Mouse (Mus musculus) adrenal gland, adult (tissue): ENCODE data around the gene Copg1.

ENCODE experiments used
- DNase-seq, 2 experiments: peaks; one replicate each; pipeline ENCODE4 v3.0.0; 2022 to 2023; ENCODE audit warnings: low spot score in 1 of 2; ENCODE audit not compliant: inconsistent age in 2 of 2

The Copg1 gene

DNA sequence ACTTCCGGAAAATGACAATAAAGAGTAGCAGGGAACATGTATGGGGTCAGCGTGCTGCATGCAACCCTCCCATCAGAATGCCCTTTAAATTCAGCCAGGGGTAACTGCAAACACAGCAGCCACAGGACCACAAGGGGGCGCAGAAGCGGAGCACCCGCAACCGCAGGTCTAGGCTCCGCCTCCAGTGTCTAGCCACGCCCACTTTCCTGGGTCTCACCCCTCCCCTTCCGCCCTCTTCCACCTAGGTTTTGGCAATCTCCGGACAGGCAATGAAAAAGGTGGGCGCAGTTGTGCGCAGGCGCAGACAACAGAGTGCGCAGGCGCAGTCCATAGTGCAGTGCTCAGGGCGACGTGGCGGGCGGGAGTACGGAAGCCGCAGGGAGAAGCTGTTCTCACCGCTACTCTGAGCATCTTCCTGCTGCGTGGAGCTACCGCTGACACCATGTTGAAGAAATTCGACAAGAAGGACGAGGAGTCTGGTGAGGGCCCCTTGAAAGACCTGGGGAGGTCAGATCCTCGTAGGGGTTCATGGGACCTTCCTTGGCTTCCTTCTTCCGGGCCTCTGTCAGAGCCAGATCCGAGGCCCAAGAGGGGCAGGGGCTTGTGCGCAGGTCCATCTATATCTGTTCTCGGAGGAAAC is at the start of gene Copg1:
Gene Copg1, plus strand, starts transcription at position 221 of the 640 bp plus-strand sequence.
- DNase-seq, result peak; percentile 100

- peak; percentile 97 to 99 for DNase-seq
Measured at GRCm38 (mm10) chr6:87838551-87839197, 48.9 kb upstream of the Copg1 start, which contains the start of gene Isy1. Isy1 (minus strand) TSS chr6:87838798.

- DNase-seq, result no peak
Measured at GRCm38 (mm10) chr6:87839797-87840341, 47.7 kb upstream of the Copg1 start.

GRCm38 (mm10) chr6:87841635-87842034 is 46.0 kb upstream of the Copg1 start:
- no peak for DNase-seq

- DNase-seq, result no peak
Measured at GRCm38 (mm10) chr6:87842254-87842653, 45.4 kb upstream of the Copg1 start.

DNA sequence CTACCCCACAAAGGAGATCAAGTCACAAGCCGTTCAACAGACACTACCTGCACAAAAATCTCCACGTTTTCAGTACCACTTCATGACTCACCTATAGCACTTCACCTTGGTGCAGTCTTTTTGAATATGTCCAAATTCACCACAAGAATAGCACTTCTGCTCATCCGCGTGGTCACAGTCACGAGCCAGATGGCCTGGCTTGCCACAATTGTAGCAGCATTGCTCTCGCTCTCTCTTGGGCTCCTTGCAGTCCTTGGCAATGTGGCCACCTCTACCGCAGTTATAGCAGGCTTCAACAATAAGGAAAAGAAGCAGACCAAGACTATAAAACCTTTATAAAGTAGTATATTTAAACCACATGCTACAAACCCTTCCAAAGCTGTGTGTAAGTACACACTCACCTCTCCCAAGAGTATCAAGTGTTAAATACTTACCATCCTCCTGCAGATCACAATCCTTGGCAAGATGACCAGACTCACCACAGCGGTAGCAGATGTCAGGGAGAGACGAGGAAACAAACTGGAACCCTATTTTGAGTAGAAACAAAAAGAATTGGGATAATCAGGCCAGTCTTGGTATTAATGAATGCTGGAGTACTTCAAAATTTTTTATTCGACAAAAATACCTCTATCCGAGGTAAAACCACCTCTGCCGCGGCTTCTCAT is 42.5 kb upstream of the Copg1 start:
- no peak for DNase-seq

GRCm38 (mm10) chr6:87846813-87847212 is 40.8 kb upstream of the Copg1 start:
- DNase-seq, result peak in 1 of 2 experiments; percentile 70

DNA sequence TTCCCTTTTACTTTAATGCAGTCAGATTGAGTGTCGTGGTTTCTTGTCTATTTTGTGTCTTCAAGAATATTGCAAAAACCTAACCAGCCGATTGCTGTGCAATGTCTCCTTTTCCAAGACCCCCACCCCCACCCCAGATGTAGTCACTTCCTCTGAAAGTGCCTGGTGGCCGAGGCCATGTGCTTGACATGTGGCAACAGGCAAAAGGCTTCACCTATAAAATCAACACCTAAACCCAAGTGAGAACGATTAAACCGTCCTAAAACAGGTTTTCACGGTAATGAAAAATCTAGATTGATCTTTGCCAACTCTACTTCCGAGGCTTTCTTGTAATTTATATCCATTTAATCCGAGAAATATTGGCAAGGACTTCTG is 37.8 kb upstream of the Copg1 start:
- peak in 1 of 2 experiments; percentile 64 for DNase-seq

DNA sequence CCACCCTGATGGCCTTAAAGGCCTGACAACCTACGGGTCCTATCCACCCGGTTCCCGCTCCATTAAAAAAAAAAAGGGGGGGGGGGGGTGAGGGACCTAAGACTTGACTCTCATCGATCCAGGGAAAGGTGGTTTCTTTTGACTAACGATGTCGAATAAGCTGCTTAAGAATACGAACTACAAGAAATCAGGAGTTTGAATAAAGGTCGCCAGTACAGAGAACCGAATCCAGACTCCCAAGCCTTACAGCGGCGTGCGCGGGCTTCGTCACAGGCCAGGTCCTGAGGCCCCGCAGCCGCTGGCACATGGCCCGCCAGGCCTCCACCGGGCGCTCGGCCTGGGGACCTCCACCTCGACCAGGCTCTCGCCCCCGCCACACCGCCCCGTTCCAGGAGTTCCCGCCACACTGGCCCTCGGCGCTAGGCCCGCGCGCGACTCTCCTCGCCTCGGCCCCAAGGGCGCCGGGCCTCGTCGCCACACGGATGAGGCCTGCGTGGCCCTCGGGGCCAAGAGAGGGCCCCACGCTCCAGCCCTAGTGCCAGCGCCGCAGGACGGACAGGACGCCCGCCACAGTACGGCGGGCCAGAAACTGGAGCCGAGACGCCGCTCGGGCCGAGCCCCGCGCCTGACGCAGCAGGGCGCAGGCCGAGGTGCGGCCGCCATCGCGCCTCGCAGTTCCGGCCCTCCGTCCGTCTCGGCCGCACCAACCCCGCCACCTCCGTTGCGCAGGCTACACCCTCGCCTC is 37.3 kb upstream of the Copg1 start:
- peak; percentile 74 to 91 for DNase-seq

DNA sequence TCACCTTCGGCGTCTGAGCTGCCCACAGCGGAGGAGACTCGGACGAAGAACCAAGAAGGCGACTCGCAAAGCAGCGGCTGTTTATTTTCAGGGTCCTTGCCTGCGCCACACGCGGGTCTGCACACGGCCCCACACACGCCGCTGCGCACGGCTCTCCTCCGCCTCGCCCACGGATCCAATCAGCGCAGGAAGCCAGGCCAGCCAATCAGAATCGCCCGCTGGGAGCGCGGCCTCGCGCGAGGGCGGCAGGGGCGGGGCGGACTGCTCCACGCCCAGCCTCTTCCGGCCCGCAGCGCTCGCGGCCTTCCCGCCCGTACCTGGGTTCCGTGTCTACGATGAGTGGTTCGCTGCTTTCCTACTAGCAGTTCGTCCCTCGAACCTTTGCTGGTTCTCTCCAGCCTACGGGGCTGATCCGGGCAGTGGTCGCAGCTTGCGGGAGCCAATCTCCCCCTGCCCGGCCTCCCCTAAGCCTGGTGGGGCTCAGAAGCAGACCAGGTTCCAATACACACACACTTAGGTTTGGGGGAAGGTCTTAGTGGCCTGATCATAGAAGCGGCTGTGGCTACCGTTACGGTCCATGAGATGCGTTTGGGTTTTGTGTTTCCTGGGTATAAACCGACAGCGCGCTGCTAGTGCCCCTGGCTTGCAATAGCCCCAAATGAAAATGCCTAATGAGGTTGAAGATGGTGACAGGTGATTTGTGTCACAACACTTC is 36.6 kb upstream of the Copg1 start, which contains the start of gene Cnbp:
Gene Cnbp, minus strand, starts transcription at position 207 of the 715 bp plus-strand sequence.
- DNase-seq, result peak; percentile 97 to 98

DNA sequence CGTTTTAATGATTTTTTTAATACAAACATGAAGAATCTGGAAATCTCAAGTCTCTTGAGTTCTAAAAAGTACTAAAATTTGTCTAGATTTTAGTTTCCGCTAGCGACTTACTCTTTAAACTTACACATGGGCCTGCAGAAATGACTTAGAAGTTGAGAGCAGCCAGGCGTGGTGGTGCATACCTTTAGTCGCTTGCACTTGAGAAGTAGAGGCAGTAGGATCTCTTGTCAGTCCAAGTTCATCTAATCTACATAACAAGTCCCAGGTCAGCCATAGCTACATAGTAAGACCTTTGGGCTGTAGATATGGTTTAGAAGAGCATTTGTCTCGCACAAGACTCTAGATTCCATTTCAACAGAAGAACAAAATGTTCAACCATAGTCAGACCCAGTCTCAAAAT is 35.7 kb upstream of the Copg1 start:
- DNase-seq, result no peak

- DNase-seq, result no peak
Measured at GRCm38 (mm10) chr6:87853446-87853845, 34.2 kb upstream of the Copg1 start.

- DNase-seq, result peak; percentile 55 to 59
Measured at GRCm38 (mm10) chr6:87857071-87857470, 30.5 kb upstream of the Copg1 start.

DNA sequence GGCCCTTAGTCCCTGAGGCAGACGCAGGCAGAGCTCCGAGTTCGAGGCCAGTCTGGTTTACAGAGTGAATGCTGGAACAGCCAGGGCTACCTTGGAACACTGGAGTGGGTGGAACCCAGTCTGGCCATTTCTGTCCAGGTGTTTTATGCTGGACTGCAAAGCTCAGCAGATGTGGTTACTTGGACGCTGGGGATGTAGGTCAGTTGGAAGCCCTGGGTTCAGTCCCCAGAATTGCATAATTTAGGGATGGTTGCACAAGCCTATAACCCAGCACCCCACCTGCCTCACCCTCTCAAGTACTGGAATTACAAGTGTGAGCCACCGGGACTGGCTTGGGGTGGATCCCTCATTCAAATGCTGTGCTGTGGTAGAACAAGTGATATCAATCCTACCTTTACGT is 21.4 kb upstream of the Copg1 start:
- no peak for DNase-seq

DNA sequence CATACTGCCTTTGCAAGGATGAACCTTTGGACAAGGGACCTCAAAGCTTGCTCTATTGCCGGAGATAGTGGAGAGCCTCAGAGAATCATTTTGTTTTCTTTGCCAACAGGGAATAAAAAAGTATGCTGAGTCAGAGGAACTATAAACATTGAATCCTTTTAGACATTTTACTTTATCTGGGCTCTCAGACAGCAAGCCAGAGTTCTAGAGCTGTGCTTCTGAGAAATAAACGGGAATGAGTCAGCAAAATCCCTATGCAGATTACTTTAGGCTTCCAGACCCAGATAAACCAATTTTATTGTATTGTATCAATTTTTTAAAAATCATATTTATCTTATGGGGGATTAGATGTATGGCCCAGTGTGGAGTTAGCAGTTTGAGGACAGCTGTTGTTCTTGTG is 20.4 kb upstream of the Copg1 start:
- DNase-seq, result no peak

DNA sequence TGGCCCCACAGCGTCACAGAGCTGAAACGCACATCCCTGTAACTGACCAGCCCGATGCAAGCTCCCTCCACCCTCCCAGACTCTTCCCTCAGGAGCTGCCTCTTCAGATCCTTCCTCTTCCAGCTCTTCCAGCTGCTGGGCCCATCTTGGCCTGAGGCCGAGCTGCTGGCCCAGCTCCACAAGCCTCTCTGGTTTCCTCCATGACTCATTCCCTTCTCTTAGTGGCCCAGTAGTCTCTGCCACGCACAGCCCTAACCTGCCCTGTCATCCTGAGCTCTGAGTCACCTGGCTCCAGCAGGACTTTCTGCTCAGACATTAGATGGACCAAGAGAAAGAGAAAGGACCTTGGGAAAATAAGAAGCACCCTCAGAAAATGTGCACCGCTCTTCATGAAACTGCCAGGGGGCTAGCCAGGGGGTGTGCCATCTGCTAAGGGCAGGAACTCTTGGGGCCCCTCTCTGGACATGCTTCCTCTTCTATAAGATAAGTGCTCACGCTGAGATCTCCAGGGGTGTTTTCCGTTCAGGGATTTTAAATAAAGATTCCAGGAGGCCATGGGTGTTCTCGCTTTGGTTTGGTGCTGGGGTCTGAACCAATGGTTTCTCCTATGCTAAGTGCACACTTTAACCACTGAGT is 18.6 kb upstream of the Copg1 start:
- peak; percentile 94 to 96 for DNase-seq

DNA sequence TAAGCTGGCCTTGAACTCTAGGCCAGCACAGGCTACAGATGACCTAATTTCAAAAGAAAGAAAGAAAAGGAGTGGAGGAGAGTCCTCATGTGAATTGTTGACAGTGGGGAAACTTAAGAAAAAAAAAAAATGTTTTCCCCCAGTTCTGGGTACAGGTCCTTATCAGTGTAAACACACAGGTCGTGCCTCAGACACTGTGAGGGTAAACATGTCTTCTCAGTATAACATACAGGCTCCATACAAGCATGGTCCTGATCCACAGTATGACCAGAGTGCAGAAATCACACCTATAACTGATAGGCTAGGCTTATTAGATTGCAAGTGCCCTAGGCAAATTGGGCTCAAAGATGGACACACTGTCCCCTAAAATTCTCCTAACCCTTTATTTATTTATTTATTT is 17.2 kb upstream of the Copg1 start:
- DNase-seq, result no peak

DNA sequence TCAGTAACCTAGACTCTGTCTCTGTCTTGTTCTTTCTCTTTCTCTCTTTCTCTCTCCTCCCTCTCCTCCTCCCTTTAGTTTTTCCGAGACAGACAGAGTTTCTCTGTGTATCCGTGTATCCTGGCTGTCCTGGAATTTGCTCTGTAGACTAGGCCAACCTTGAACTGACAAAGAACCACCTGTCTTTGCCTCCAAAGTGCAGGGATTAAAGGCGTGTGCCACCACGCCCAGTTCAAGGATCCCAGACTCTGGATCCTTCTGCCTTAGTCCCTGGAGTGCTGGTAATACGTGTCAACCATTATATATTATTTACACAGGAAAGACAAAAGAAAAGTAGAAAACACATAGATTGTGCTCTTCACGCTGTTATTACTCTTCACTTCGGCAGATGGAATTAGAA is 16.4 kb upstream of the Copg1 start:
- DNase-seq, result no peak

DNA sequence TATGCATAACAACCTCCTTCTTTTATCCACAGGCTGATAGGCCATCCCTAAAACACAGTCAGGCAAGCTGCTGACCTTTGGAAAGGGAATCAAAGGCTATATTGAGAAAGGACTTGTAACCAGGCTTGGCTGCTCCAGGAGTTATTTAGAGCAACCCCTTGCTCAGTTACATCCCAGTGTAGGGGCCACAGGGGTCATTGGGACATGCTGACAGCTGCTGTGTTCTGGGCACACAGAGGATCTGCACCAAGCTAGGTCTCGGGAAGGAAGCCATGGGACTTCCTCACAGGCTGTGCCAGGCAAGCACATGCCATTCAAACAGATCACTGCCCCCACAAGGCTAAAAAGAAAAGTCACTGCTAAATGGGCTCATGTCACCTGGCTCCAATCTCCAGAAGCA is 14.5 kb upstream of the Copg1 start:
- peak in 1 of 2 experiments; percentile 53 for DNase-seq

GRCm38 (mm10) chr6:87873963-87874362 is 13.7 kb upstream of the Copg1 start:
- DNase-seq, result no peak
